ENCODE assay signal across 9 mouse cellular contexts in the genomic region with DNA sequence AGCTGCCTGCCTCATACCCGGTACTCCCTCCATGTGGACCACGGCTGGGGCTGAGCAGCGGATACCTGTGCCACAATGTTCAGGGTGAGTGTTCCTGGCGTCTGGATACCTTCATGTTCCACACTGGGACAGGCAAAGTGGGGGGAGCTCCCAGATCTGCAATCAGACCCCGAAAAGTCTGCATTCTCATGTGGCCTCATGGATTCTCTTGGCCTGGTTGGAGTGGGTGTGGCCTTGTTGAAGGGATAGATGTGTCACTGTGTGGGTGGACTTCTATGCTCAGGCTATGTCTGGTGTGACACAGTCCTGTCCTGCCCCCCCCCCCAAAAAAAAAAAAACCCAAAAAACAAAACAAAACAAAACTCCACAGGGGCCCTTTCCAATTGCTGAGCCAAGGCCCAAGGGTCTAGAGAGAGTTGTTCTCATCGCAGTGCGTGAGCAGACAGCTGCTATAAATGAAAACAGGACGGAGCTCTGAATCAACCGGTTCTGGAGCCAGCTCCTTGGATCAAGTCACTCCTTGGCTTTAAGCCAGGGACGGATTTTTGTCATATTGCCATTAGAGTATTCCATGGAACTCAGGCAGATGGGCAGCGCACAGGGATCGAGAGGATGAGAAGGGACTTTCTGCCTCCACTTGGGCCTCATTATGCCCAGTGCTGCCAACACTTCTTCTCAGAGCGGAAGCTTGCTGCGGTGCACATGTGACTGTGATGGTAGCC. TPM values are rescaled to one million over a fixed set of nuclear protein-coding genes. Genes with fewer than 3 reads are reported as not detected.
DNase-seq lines count a peak whose midpoint lies in the region; ATAC-seq and TF ChIP-seq lines count a peak whose summit lies in the region.
"Had no signal": no experiment of that assay in that cellular context is flagged by ENCODE, and none has a peak within 500 bp of the region (broad histone marks: within the 10 kb centered on the region; RNA-seq: fewer than 3 reads in every experiment).

No protein-coding gene starts in this region.

- no peak for TF ChIP-seq CTCF in heart, adult 2 months (IDR thresholded peaks at IDR 0.05)
- no peak for TF ChIP-seq CTCF in brain, embryonic 14.5 days (IDR thresholded peaks at IDR 0.05; ENCODE audit: borderline replicate concordance, extremely low read depth, insufficient read depth, insufficient read length)
- no peak for TF ChIP-seq CTCF in gastrocnemius, adult 2 months (IDR thresholded peaks at IDR 0.05)

- H3K4me2 ChIP-seq in heart, embryonic 11.5 days: no peak overlapping the region
- no peak overlapping the region for H3K4me2 ChIP-seq in limb, embryonic 15.5 days
- 0 out of 2 replicates have a peak overlapping the region, but pooled peaks have one; percentile 19 for H3K4me2 ChIP-seq in stomach, embryonic 15.5 days

- H3K27ac ChIP-seq in heart, adult 2 months: peak overlapping the region; percentile 59
- no peak overlapping the region for H3K27ac ChIP-seq in heart, embryonic 11.5 days (ENCODE audit: low read depth, low read length)
- H3K27ac ChIP-seq in gastrocnemius, adult 2 months: peak overlapping the region; percentile 59
- H3K27ac ChIP-seq in limb, embryonic 15.5 days: peak overlapping the region; percentile 87
- H3K27ac ChIP-seq in stomach, embryonic 15.5 days: peak overlapping the region; percentile 88

- no peak for ATAC-seq in heart, embryonic 11.5 days (replicated peaks; ENCODE audit: insufficient number of reproducible peaks, low FRiP score, low TSS enrichment)
- ATAC-seq in limb, embryonic 15.5 days (ENCODE audit: insufficient number of reproducible peaks, low FRiP score, low TSS enrichment, low read depth): peak; percentile 25; the same call in 1 of the 2 replicates
- ATAC-seq in stomach, embryonic 15.5 days (ENCODE audit: insufficient read depth, low FRiP score, low read depth): no peak
- ATAC-seq in granulocyte monocyte progenitor cell, adult 5-6 weeks (replicated peaks; ENCODE audit: poor library complexity, severe bottlenecking): no peak

- no peaks in the 10 kb centered on the region for H3K9me3 ChIP-seq in heart, embryonic 11.5 days (replicated peaks; ENCODE audit: control insufficient read depth, low read length)
- H3K9me3 ChIP-seq in limb, embryonic 15.5 days: no peaks in the 10 kb centered on the region
- H3K9me3 ChIP-seq in stomach, embryonic 15.5 days: no peaks in the 10 kb centered on the region

- no peak overlapping the region for H3K4me3 ChIP-seq in heart, adult 2 months
- H3K4me3 ChIP-seq in heart, embryonic 11.5 days (ENCODE audit: low read depth, low read length): no peak overlapping the region
- H3K4me3 ChIP-seq in gastrocnemius, adult 2 months: no peak overlapping the region
- no peak overlapping the region for H3K4me3 ChIP-seq in limb, embryonic 15.5 days
- no peak overlapping the region for H3K4me3 ChIP-seq in stomach, embryonic 15.5 days (replicated peaks)

- H3K9ac ChIP-seq in heart, adult 2 months (ENCODE audit: low read depth, low read length): no peak overlapping the region
- H3K9ac ChIP-seq in heart, embryonic 11.5 days (ENCODE audit: low read depth, low read length): no peak overlapping the region
- H3K9ac ChIP-seq in limb, embryonic 15.5 days: no peak overlapping the region
- H3K9ac ChIP-seq in stomach, embryonic 15.5 days: no peak overlapping the region

- 30% methylated on average over 14 of the region's 14 CpGs for WGBS in heart, adult 2 months
- WGBS in heart, embryonic 11.5 days (ENCODE audit: insufficient replicate concordance): 76% methylated on average over 14 of the region's 14 CpGs
- 44% methylated on average over 14 of the region's 14 CpGs for WGBS in limb, embryonic 15.5 days
- WGBS in stomach, embryonic 15.5 days: 56% methylated on average over 14 of the region's 14 CpGs

- H3K4me1 ChIP-seq in heart, adult 2 months (ENCODE audit: control insufficient read depth, insufficient read depth, low read length): peaks cover 10% of the 10 kb centered on the region
- peaks cover 13% of the 10 kb centered on the region for H3K4me1 ChIP-seq in heart, embryonic 11.5 days (ENCODE audit: control insufficient read depth, insufficient read depth, low read length)
- peaks cover 39% of the 10 kb centered on the region for H3K4me1 ChIP-seq in limb, embryonic 15.5 days
- H3K4me1 ChIP-seq in stomach, embryonic 15.5 days: peaks cover 27% of the 10 kb centered on the region

- no peaks in the 10 kb centered on the region for H3K36me3 ChIP-seq in heart, adult 2 months (ENCODE audit: control insufficient read depth, insufficient read depth, low read length)
- no peaks in the 10 kb centered on the region for H3K36me3 ChIP-seq in heart, embryonic 11.5 days (ENCODE audit: control insufficient read depth, insufficient read depth, low read length)
- no peaks in the 10 kb centered on the region for H3K36me3 ChIP-seq in limb, embryonic 15.5 days
- no peaks in the 10 kb centered on the region for H3K36me3 ChIP-seq in stomach, embryonic 15.5 days

- no peak for TF ChIP-seq EP300 in heart, adult 2 months (IDR thresholded peaks at IDR 0.05; ENCODE audit: insufficient read depth, low read depth, low read length)

- DNase-seq in heart, adult 2 months: peak; percentile 73 to 82
- peak; percentile 84 for DNase-seq in brain, embryonic 14.5 days (ENCODE audit: low read depth)
- DNase-seq in gastrocnemius, adult 2 months: peak; percentile 64
- DNase-seq in kidney, adult 8-10 months: peak; percentile 55 to 67

- H3K27me3 ChIP-seq in heart, adult 2 months (ENCODE audit: control insufficient read depth, insufficient read depth, low read length): no peaks in the 10 kb centered on the region
- H3K27me3 ChIP-seq in heart, embryonic 11.5 days (ENCODE audit: control insufficient read depth, insufficient read depth, low read length): no peaks in the 10 kb centered on the region
- no peaks in the 10 kb centered on the region for H3K27me3 ChIP-seq in limb, embryonic 15.5 days
- H3K27me3 ChIP-seq in stomach, embryonic 15.5 days (replicated peaks): no peaks in the 10 kb centered on the region

- intact Hi-C loops in heart, adult 2 months (cut with DNase I): no loop called here
- intact Hi-C loops in gastrocnemius, adult 2 months (cut with DNase I): no loop called here

- peak; percentile 32; the same call in 1 of the 2 replicates for TF ChIP-seq POLR2A in heart, adult 2 months (IDR thresholded peaks at IDR 0.05; ENCODE audit: insufficient read depth, low read depth, low read length)
- TF ChIP-seq POLR2A in brain, embryonic 14.5 days (IDR thresholded peaks at IDR 0.05; ENCODE audit: borderline replicate concordance, extremely low read depth, insufficient read depth, insufficient read length, poor library complexity, severe bottlenecking): no peak

- H3K79me2 ChIP-seq in heart, adult 2 months (replicated peaks; ENCODE audit: control insufficient read depth, insufficient read depth, low read length): no peaks in the 10 kb centered on the region

RNA-seq across cellular contexts. Expression of a gene that starts 16.2 kb away (rescaled TPM):
- under 1 TPM; 0.27 to 0.91 TPM for total RNA-seq in heart, adult 2 months (2021)
- 2.3 and 5.3 TPM in 2 replicates for polyA plus RNA-seq in heart, adult 2 months (2012; rRNA removed)
- 6.6 and 8.1 TPM in 2 replicates for polyA plus RNA-seq in heart, embryonic 11.5 days (2014; fragmentation: Nextera tagmentation; extraction: Ambion mirVana)
- 1.8 and 3.5 TPM in 2 replicates for polyA plus RNA-seq in brain, embryonic 14.5 days (2012; rRNA removed)
- total RNA-seq in gastrocnemius, adult 2 months (2021): 1 to 10 TPM; 2.1 to 2.5 TPM
- polyA plus RNA-seq in limb, embryonic 15.5 days (2015; fragmentation: Nextera tagmentation; extraction: Ambion mirVana): 41.0 and 41.7 TPM in 2 replicates
- polyA plus RNA-seq in stomach, embryonic 15.5 days (2015; fragmentation: Nextera tagmentation; extraction: Ambion mirVana): 14.2 and 15.6 TPM in 2 replicates
- not detected in 2 replicates for total RNA-seq in granulocyte monocyte progenitor cell, adult 5-6 weeks (2014; fragmentation: Nextera tagmentation)
- not detected in 2 replicates for total RNA-seq in granulocyte monocyte progenitor cell, adult 5-6 weeks (2017)

RNA-seq across cellular contexts. Expression of a gene that starts 24.7 kb away (rescaled TPM):
- under 1 TPM; 0.18 to 0.91 TPM for total RNA-seq in heart, adult 2 months (2021)
- 0.91 and 1.7 TPM in 2 replicates for polyA plus RNA-seq in heart, adult 2 months (2012; rRNA removed)
- 0.27 and 0.31 TPM in 2 replicates for polyA plus RNA-seq in heart, embryonic 11.5 days (2014; fragmentation: Nextera tagmentation; extraction: Ambion mirVana)
- polyA plus RNA-seq in brain, embryonic 14.5 days (2012; rRNA removed): 5.8 and 8.5 TPM in 2 replicates
- under 1 TPM; 0.13 to 0.20 TPM for total RNA-seq in gastrocnemius, adult 2 months (2021)
- polyA plus RNA-seq in limb, embryonic 15.5 days (2015; fragmentation: Nextera tagmentation; extraction: Ambion mirVana): 0.84 and 1.2 TPM in 2 replicates
- polyA plus RNA-seq in stomach, embryonic 15.5 days (2015; fragmentation: Nextera tagmentation; extraction: Ambion mirVana): 2.0 and 2.3 TPM in 2 replicates
- not detected in 2 replicates for total RNA-seq in granulocyte monocyte progenitor cell, adult 5-6 weeks (2014; fragmentation: Nextera tagmentation)
- total RNA-seq in granulocyte monocyte progenitor cell, adult 5-6 weeks (2017): not detected in 2 replicates

RNA-seq across cellular contexts. Expression of a gene that starts 39.8 kb away (rescaled TPM):
- total RNA-seq in heart, adult 2 months (2021): 100 to 1,000 TPM; 418 to 463 TPM
- 440 and 616 TPM in 2 replicates for polyA plus RNA-seq in heart, adult 2 months (2012; rRNA removed)
- 1,217 and 1,331 TPM in 2 replicates for polyA plus RNA-seq in heart, embryonic 11.5 days (2014; fragmentation: Nextera tagmentation; extraction: Ambion mirVana)
- 1,764 and 1,996 TPM in 2 replicates for polyA plus RNA-seq in brain, embryonic 14.5 days (2012; rRNA removed)
- 100 to 1,000 TPM; 389 to 466 TPM for total RNA-seq in gastrocnemius, adult 2 months (2021)
- 1,386 and 1,581 TPM in 2 replicates for polyA plus RNA-seq in limb, embryonic 15.5 days (2015; fragmentation: Nextera tagmentation; extraction: Ambion mirVana)
- 1,122 and 1,488 TPM in 2 replicates for polyA plus RNA-seq in stomach, embryonic 15.5 days (2015; fragmentation: Nextera tagmentation; extraction: Ambion mirVana)
- total RNA-seq in granulocyte monocyte progenitor cell, adult 5-6 weeks (2014; fragmentation: Nextera tagmentation): 1,716 and 2,163 TPM in 2 replicates
- 2,167 and 2,701 TPM in 2 replicates for total RNA-seq in granulocyte monocyte progenitor cell, adult 5-6 weeks (2017)

RNA-seq across cellular contexts. Expression of a gene that starts 44.1 kb away (rescaled TPM):
- 10 to 100 TPM; 35.4 to 55.0 TPM for total RNA-seq in heart, adult 2 months (2021)
- polyA plus RNA-seq in heart, adult 2 months (2012; rRNA removed): 80.1 and 103 TPM in 2 replicates
- 1.0 and 1.3 TPM in 2 replicates for polyA plus RNA-seq in heart, embryonic 11.5 days (2014; fragmentation: Nextera tagmentation; extraction: Ambion mirVana)
- polyA plus RNA-seq in brain, embryonic 14.5 days (2012; rRNA removed): 0.37 and 0.66 TPM in 2 replicates
- 10 to 100 TPM; 13.6 to 16.7 TPM for total RNA-seq in gastrocnemius, adult 2 months (2021)
- 6.9 and 9.0 TPM in 2 replicates for polyA plus RNA-seq in limb, embryonic 15.5 days (2015; fragmentation: Nextera tagmentation; extraction: Ambion mirVana)
- 2.0 and 3.9 TPM in 2 replicates for polyA plus RNA-seq in stomach, embryonic 15.5 days (2015; fragmentation: Nextera tagmentation; extraction: Ambion mirVana)
- total RNA-seq in granulocyte monocyte progenitor cell, adult 5-6 weeks (2014; fragmentation: Nextera tagmentation): not detected in 2 replicates
- total RNA-seq in granulocyte monocyte progenitor cell, adult 5-6 weeks (2017): not detected in 2 replicates
- polyA plus RNA-seq: neural tube, embryonic 14.5 days had no signal
